In the genomic region with DNA sequence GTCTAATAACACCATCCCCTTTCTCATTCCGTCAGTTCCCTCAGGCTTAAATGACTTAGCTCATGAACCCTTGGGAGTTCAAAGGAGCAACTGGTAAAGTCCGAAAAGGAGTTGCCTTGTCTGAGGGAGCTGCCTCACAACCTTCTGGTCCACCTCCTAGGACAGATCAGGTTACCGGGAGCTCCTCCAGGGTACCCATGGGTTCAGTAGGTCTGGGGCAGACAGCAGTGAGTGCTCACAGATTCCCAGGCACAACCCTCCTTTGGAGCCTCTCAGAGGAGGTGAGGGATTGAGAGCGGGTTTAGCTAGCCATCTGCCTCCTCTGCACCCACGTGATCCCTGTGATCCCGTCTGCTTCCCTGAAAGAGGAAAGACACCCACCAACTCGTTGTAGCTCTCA, we compare ENCODE assay signal across 26 mouse cellular contexts. TPM values are rescaled to one million over a fixed set of nuclear protein-coding genes. Genes with fewer than 3 reads are reported as not detected.
DNase-seq lines count a peak whose midpoint lies in the region; ATAC-seq and TF ChIP-seq lines count a peak whose summit lies in the region.
"Had no signal": no experiment of that assay in that cellular context is flagged by ENCODE, and none has a peak within 500 bp of the region (broad histone marks: within the 10 kb centered on the region; RNA-seq: fewer than 3 reads in every experiment).

No protein-coding gene starts in this region.

- no peak overlapping the region for H3K4me2 ChIP-seq in heart, embryonic 12.5 days
- H3K4me2 ChIP-seq in kidney, postnatal 0 days (ENCODE audit: low read length): no peak overlapping the region
- H3K4me2 ChIP-seq: liver, embryonic 15.5 days had no signal

- no peaks in the 10 kb centered on the region for H3K36me3 ChIP-seq in heart, embryonic 12.5 days
- no peaks in the 10 kb centered on the region for H3K36me3 ChIP-seq in kidney, postnatal 0 days (ENCODE audit: insufficient read depth, low read length)
- H3K36me3 ChIP-seq in embryonic facial prominence, embryonic 10.5 days (replicated peaks): no peaks in the 10 kb centered on the region
- H3K36me3 ChIP-seq: G1E; liver, embryonic 15.5 days had no signal

- H3K4me1 ChIP-seq in heart, embryonic 12.5 days (replicated peaks): no peaks in the 10 kb centered on the region
- no peaks in the 10 kb centered on the region for H3K4me1 ChIP-seq in kidney, postnatal 0 days (replicated peaks; ENCODE audit: insufficient read depth, low read length)
- H3K4me1 ChIP-seq in embryonic facial prominence, embryonic 10.5 days: peaks cover 6% of the 10 kb centered on the region
- H3K4me1 ChIP-seq: liver, embryonic 15.5 days had no signal

- H3K4me3 ChIP-seq in heart, embryonic 12.5 days: no peak overlapping the region
- no peak overlapping the region for H3K4me3 ChIP-seq in kidney, postnatal 0 days (replicated peaks; ENCODE audit: low read depth, low read length)
- H3K4me3 ChIP-seq in embryonic facial prominence, embryonic 10.5 days: no peak overlapping the region
- H3K4me3 ChIP-seq: left cerebral cortex, adult 2 months; liver, embryonic 15.5 days had no signal

- no peak for TF ChIP-seq CTCF in kidney, postnatal 0 days (IDR thresholded peaks at IDR 0.05; ENCODE audit: low read depth)

- H3K9ac ChIP-seq in heart, embryonic 12.5 days: no peak overlapping the region
- H3K9ac ChIP-seq in kidney, postnatal 0 days (ENCODE audit: low read depth, low read length): no peak overlapping the region
- H3K9ac ChIP-seq: liver, embryonic 15.5 days had no signal

- no peak for ATAC-seq in heart, embryonic 12.5 days (ENCODE audit: insufficient number of reproducible peaks, low FRiP score)
- 0 out of 2 replicates have a peak, but pooled peaks have one; percentile 25 for ATAC-seq in kidney, postnatal 0 days (replicated peaks; ENCODE audit: low FRiP score, low read depth)
- ATAC-seq: forebrain, embryonic 16.5 days; Patski had no signal

- DNase-seq in heart, adult 11 months: peak; percentile 57
- peak; percentile 21 for DNase-seq in kidney, postnatal 0 days (ENCODE audit: low spot score)
- DNase-seq in kidney, adult 18-20 months: no peak
- peak; percentile 14 for DNase-seq in embryonic facial prominence, embryonic 10.5 days (ENCODE audit: low spot score)
- DNase-seq in retina, postnatal 1 day: peak; percentile 62
- DNase-seq in lung, adult 18-20 months: no peak
- DNase-seq: adrenal gland, adult 8-10 months; B cell, adult 2 months; cerebellum, adult 2 months; cerebellum, postnatal 36 days; gastrocnemius, postnatal 36 days; heart, postnatal 4 days; kidney, adult 11 months; layer of hippocampus, adult 9-11 months; left cerebral cortex, postnatal 4 days; liver; lung, postnatal 4 days; right cerebral cortex, postnatal 25 days; thymus, postnatal 25 days had no signal

- no peaks in the 10 kb centered on the region for H3K27me3 ChIP-seq in heart, embryonic 12.5 days (replicated peaks)
- H3K27me3 ChIP-seq in kidney, postnatal 0 days (ENCODE audit: insufficient read depth, low read length): no peaks in the 10 kb centered on the region
- H3K27me3 ChIP-seq in embryonic facial prominence, embryonic 10.5 days (replicated peaks; ENCODE audit: low read depth, poor library complexity, severe bottlenecking): no peaks in the 10 kb centered on the region
- H3K27me3 ChIP-seq: CH12.LX; liver, embryonic 15.5 days; Patski had no signal

- H3K27ac ChIP-seq in heart, embryonic 12.5 days (ENCODE audit: poor library complexity, severe bottlenecking): no peak overlapping the region
- no peak overlapping the region for H3K27ac ChIP-seq in kidney, postnatal 0 days
- no peak overlapping the region for H3K27ac ChIP-seq in embryonic facial prominence, embryonic 10.5 days (replicated peaks)
- H3K27ac ChIP-seq: left cerebral cortex, adult 2 months; liver, embryonic 15.5 days had no signal

- H3K9me3 ChIP-seq in heart, embryonic 12.5 days (replicated peaks): peaks cover 7% of the 10 kb centered on the region; the same call in 1 of the 2 replicates
- H3K9me3 ChIP-seq in kidney, postnatal 0 days (replicated peaks; ENCODE audit: low read length): no peaks in the 10 kb centered on the region
- no peaks in the 10 kb centered on the region for H3K9me3 ChIP-seq in embryonic facial prominence, embryonic 10.5 days
- H3K9me3 ChIP-seq: G1E; liver, embryonic 15.5 days had no signal

- WGBS in heart, embryonic 12.5 days: 25% methylated on average over 7 of the region's 7 CpGs
- 11% methylated on average over 7 of the region's 7 CpGs for WGBS in kidney, postnatal 0 days
- 31% methylated on average over 7 of the region's 7 CpGs for WGBS in embryonic facial prominence, embryonic 10.5 days

RNA-seq across cellular contexts. Expression of a gene that starts 23.9 kb away (rescaled TPM):
- 6.1 and 6.4 TPM in 2 replicates for polyA plus RNA-seq in heart, embryonic 12.5 days (2016; fragmentation: Nextera tagmentation; extraction: Ambion mirVana)
- polyA plus RNA-seq in kidney, postnatal 0 days (2015; fragmentation: Nextera tagmentation; extraction: Ambion mirVana): 6.3 and 6.6 TPM in 2 replicates
- polyA plus RNA-seq in embryonic facial prominence, embryonic 10.5 days (2016; fragmentation: Nextera tagmentation; extraction: Ambion mirVana): 10.4 and 10.9 TPM in 2 replicates

Comparison
In these comparisons a context has a peak if more than half of its experiments do, and no peak if none do; other contexts are left out.
1. DNase-seq: peak in heart, adult 11 months (single experiment), kidney, postnatal 0 days (single experiment), embryonic facial prominence, embryonic 10.5 days (single experiment) and retina, postnatal 1 day (single experiment); none in kidney, adult 18-20 months (single experiment) and lung, adult 18-20 months (0 of 2).